Mouse (Mus musculus) erythroid progenitor cell, adult 5-6 weeks (primary cell): Measurements from ENCODE around the gene E130308A19Rik. TPM values are rescaled to one million over a fixed set of nuclear protein-coding genes. Genes with fewer than 3 reads are reported as not detected.

ENCODE experiments used
- ATAC-seq: replicated peaks from 2 replicates; pipeline ENCODE4 v1.8.0; 2016; ENCODE audit warnings: moderate number of reproducible peaks, mild to moderate bottlenecking, moderate TSS enrichment, inconsistent platforms; ENCODE audit not compliant: poor library complexity, low FRiP score, severe bottlenecking
- total RNA-seq, 2 experiments: library from RNA; stranded (forward) in 1 of 2; stranded (reverse) in 1 of 2; fragments of 150-400 nt in 1 of 2; fragments of 186-747, 209-891 nt in 1 of 2; gene quantifications; 2 replicates each; pipeline versions ENCODE4 v1.2.3 to v1.2.4; 2015 to 2017; ENCODE audit warnings: low replicate concordance in 2 of 2

The E130308A19Rik gene
- total RNA-seq (2015; ENCODE audit: low replicate concordance) (4.7 and 6.7 TPM in 2 replicates), total RNA-seq (2017; ENCODE audit: low replicate concordance) (2.8 and 5.3 TPM in 2 replicates)

GRCm38 (mm10) chr4:59625998-59626910, at the start of gene E130308A19Rik:
E130308A19Rik (plus strand) TSS chr4:59626211.
- ATAC-seq = peak; percentile 97

- ATAC-seq = peak; percentile 20
Observed at GRCm38 (mm10) chr4:59580495-59581281, 45.3 kb upstream of the E130308A19Rik start.

- peak; percentile 97 for ATAC-seq
Observed at GRCm38 (mm10) chr4:59581314-59582185, 44.5 kb upstream of the E130308A19Rik start, which contains the start of gene Hsdl2. Hsdl2 (plus strand) TSS chr4:59581563.

GRCm38 (mm10) chr4:59582186-59582585, 43.8 kb upstream of the E130308A19Rik start:
- ATAC-seq = no peak

- no peak for ATAC-seq
Observed at GRCm38 (mm10) chr4:59585097-59585496, 40.9 kb upstream of the E130308A19Rik start.

GRCm38 (mm10) chr4:59587215-59587871, 38.7 kb upstream of the E130308A19Rik start:
- ATAC-seq = no peak

GRCm38 (mm10) chr4:59587872-59588226, 38.2 kb upstream of the E130308A19Rik start:
- no peak for ATAC-seq

GRCm38 (mm10) chr4:59594614-59595013, 31.4 kb upstream of the E130308A19Rik start:
- ATAC-seq = no peak

GRCm38 (mm10) chr4:59596556-59596955, 29.5 kb upstream of the E130308A19Rik start:
- ATAC-seq = no peak

- ATAC-seq = no peak
Observed at GRCm38 (mm10) chr4:59602704-59603103, 23.3 kb upstream of the E130308A19Rik start.

- ATAC-seq = peak; percentile 77
Observed at GRCm38 (mm10) chr4:59604892-59605291, 21.1 kb upstream of the E130308A19Rik start.

GRCm38 (mm10) chr4:59605501-59605900, 20.5 kb upstream of the E130308A19Rik start:
- no peak for ATAC-seq

- no peak for ATAC-seq
Observed at GRCm38 (mm10) chr4:59610411-59610810, 15.6 kb upstream of the E130308A19Rik start.

- peak; percentile 65; the same call in 1 of the 2 replicates for ATAC-seq
Observed at GRCm38 (mm10) chr4:59614986-59615385, 11.0 kb upstream of the E130308A19Rik start.

- ATAC-seq = no peak
Observed at GRCm38 (mm10) chr4:59619611-59620245, 6.3 kb upstream of the E130308A19Rik start.

GRCm38 (mm10) chr4:59625676-59625997, 374 bp upstream of the E130308A19Rik start:
- ATAC-seq = peak; percentile 9; the same call in 1 of the 2 replicates

- ATAC-seq = no peak
Observed at GRCm38 (mm10) chr4:59628255-59628654, 2.2 kb downstream of the E130308A19Rik start.

- ATAC-seq = no peak
Observed at GRCm38 (mm10) chr4:59629076-59629874, 3.3 kb downstream of the E130308A19Rik start.
